Mouse (Mus musculus) left cerebral cortex, adult 9 months (tissue): ENCODE data around the gene Sec1.
A peak's percentile ranks its signal among the peaks of the same experiment; 100 is the strongest.

Source experiments
- DNase-seq, 2 experiments: peaks; one replicate each; pipeline ENCODE4 v3.0.0; 2022; ENCODE audit warnings: low spot score in 2 of 2

Gene Sec1

DNA sequence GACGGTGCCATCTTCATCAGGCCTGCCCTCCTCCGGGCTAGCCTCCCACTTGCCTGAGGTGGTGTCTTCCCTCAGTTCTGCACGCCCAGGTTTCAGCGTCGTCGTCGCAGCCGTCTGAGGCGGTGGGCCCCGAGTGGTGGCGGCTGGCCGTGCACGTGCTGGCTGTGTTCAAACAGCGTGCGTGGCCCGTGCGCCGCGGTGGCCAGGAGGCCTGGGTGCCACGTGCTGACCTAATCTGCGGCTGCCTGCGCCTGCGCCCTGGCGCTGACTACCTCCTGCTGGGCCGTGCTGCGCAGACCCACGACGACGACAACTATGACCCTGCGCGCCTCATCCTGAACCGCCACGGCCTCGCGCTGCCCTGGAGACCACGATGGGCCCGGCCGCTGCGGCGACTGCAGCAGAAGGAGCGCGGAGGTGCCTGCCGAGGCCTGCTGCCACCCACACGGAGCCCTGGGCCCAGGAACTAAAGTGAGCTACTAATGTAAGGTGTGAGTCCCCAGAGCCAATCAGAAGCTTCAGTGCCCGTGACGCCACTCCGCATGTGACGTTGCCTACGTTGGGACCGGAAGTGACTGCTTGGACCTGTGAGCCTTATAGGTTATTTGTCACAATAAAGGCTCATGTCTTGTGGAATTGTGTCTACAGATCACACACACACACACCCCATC is at the start of gene Sec1:
TSS of gene Sec1 (minus strand) at position 482 of the 671 bp plus-strand sequence.
- DNase-seq: no peak

- DNase-seq: peak; percentile 78 to 89
Observed at GRCm38 (mm10) chr7:45742338-45742737, 48.1 kb upstream of the Sec1 start.

DNA sequence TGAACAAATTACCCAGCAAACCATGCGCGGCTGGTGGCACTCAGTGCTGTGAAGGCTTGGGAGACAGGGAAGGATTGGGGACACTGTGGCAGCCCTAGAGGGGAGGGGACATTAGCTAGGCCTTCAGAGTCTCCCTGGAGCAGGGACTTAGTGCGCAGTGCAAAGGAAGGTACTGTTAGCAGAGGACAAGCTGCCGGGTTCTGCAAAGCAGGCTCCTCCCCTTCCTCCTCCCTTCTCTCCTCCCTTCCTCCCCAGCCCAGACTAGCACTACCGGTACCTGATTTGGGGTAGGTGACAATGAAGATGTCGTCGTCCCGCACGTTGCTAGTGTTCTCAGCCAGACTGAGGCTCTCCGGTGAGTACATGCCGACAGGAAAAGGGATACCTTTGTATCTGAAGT is 47.6 kb upstream of the Sec1 start:
- DNase-seq: peak in 1 of 2 experiments; percentile 42

- DNase-seq: no peak
Observed at GRCm38 (mm10) chr7:45741308-45741707, 47.1 kb upstream of the Sec1 start.

DNA sequence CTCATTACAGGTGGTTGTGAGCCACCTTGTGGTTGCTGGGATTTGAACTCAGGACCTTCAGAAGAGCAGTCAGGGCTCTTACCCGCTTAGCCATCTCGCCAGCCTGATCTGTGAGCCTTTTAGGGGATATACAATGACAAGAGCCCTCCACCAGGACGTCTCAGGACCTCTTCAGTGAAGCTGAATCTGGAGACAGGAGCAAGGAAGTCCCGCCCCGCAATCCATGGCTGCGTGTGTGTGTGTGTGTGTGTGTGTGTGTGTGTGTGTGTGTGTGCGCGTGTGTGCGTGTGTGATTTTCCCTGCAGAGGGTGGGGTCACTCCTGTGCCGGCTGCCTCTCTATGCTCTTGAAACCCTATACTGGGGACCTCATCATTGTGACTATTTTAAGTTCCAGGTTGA is 45.6 kb upstream of the Sec1 start:
- no peak for DNase-seq

GRCm38 (mm10) chr7:45739162-45739763 is 45.1 kb upstream of the Sec1 start:
- DNase-seq: peak in 1 of 2 experiments; percentile 84

DNA sequence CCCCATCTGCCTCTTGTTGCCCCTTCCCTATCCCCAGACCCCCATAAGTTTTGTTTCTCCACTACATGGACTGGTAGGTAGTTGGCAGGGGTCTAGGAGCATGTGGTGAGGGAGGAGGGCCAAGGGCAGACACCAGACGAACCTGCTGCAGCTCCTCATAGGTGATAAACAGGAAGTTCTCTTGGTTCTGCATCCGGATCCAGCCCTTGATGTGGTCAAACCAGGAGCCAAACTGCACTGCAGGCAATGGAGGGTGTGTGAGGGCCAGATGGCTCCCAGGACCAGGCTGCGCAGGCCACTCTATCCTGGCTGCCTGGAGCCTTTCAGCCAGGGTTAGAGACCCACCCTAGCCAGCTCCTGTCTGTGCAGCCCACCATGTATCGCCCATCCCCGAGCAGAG is 39.3 kb upstream of the Sec1 start:
- DNase-seq: no peak

- DNase-seq: no peak
Observed at GRCm38 (mm10) chr7:45730727-45731431, 36.7 kb upstream of the Sec1 start.

DNA sequence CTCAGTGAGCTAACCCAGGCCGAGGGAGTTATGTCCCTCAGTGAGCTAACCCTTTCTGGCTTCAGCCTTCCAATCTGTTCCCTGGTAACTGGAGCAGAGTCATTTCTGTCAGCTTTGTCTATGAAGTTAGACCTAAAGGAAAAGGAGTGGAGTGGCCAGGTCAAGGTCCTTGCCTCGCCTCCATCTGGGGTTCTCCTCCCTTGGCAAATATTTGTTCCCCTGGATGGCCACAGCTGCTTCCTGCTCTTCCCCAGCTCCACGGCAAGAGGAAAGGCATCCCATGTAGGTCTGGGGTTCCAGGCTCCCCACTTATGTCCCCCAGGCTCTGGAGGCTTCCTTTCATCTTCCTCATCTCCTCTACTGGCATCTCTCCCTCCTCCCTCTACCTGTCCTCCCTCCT is 33.4 kb upstream of the Sec1 start:
- no peak for DNase-seq

- no peak for DNase-seq
Observed at GRCm38 (mm10) chr7:45726419-45726818, 32.2 kb upstream of the Sec1 start.

- no peak for DNase-seq
Observed at GRCm38 (mm10) chr7:45725713-45726112, 31.5 kb upstream of the Sec1 start, which contains the start of gene Spaca4. Gene Spaca4 (minus strand): TSS chr7:45725813.

GRCm38 (mm10) chr7:45725151-45725550 is 30.9 kb upstream of the Sec1 start:
- DNase-seq: no peak

GRCm38 (mm10) chr7:45723781-45724180 is 29.6 kb upstream of the Sec1 start:
- no peak for DNase-seq

DNA sequence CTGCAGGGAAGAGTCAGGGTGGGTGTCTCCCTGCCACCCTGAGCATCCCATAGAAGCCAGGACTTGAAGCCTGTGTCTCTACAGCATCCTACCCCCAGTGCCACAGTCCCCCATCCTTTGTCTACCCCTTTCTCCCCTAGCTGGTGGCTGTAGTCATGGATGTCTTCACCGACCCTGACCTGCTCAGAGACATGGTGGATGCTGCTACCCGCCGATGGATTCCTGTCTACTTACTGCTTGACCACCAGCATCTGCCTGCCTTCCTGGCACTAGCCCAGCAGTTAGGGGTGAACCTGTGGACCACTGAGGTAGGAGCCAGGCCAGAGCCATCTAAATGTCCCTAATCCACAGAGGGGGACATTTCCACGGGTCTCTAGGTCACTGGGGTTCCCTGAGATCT is 29.1 kb upstream of the Sec1 start:
- DNase-seq: no peak

- no peak for DNase-seq
Observed at GRCm38 (mm10) chr7:45722348-45722713, 28.1 kb upstream of the Sec1 start.

GRCm38 (mm10) chr7:45721642-45722347 is 27.6 kb upstream of the Sec1 start:
- DNase-seq: no peak

GRCm38 (mm10) chr7:45721234-45721571 is 27.0 kb upstream of the Sec1 start:
- no peak for DNase-seq

DNA sequence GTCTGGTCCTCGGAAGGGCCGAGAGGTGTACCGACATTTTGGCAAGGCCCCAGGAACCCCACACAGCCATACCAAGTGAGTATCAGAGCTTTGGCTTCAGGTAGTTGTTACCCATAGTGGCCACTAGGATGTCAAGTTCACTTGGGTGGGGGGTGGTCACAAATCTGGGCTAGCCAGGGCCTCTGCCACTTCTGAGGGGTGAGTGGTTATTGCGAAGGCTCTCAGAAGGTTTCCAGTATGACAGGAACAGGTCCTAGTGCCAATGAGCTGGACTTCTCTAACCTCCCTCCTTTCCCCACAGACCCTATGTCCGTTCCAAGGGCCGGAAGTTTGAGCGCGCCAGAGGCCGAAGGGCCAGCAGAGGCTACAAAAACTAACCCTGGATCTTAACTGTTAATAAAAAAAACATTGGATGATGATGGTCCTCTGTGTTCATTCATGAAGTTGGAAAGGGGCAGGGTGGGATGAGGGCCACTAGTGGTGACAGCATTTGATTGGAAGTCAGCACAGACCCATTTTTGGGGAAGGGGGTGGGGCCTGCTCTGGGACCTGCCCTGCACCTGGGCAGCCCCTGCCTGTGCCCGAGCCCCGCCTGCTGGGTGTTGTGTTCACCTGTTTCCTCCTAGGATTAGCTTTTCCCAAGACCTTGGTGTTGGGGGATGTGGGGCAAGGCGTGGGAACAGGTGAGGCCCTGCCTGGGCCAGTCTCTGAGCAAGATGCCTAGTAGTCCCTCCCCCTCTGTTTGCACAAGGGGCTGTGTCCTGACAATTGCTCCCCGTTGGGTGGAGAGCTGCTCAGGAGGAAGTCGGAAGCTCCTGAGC is 26.4 kb upstream of the Sec1 start, which contains the start of gene Fam83e:
TSS of gene Fam83e (plus strand) at position 800 of the 821 bp plus-strand sequence.
- DNase-seq: no peak

DNA sequence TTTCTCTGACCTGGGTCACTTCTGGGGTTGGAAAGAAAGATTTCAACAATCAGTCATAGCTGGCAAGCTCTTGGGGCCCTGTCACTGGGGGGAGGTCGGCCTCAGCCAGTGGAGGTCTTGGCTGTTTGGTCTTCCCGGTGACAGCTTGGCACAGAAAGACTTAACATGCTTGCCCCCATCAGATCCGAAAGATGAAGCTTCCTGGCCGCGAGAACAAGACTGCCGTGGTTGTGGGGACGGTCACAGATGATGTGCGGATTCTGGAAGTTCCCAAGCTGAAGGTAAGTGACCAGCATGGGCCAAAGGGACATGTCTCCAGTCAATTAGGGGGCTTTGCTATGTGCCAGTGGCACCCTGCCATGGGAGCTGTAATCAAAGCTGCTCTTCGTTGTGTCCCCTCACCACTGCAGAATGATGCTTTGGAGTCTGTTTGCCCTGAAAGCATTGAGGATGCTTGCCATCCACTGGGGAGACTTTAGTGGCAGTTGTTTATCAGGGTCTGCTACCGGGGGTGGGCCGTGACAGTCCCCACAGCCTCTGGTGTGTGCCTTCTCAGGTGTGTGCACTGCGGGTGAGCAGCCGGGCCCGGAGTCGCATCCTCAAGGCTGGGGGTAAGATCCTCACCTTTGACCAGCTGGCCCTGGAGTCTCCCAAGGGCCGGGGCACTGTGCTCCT is 25.7 kb upstream of the Sec1 start:
- DNase-seq: no peak

- no peak for DNase-seq
Observed at GRCm38 (mm10) chr7:45719180-45719579, 25.0 kb upstream of the Sec1 start.

GRCm38 (mm10) chr7:45718331-45718730 is 24.1 kb upstream of the Sec1 start:
- DNase-seq: no peak
